Mouse (Mus musculus): ENCODE data around the gene Gm15155. TPM values are rescaled to one million over a fixed set of nuclear protein-coding genes. Genes with fewer than 3 reads are reported as not detected.

Gm15155 gene
- 0.44 and 0.67 TPM in 2 replicates for polyA plus RNA-seq (2014; fragmentation: Nextera tagmentation; extraction: Ambion mirVana)

- ATAC-seq (ENCODE audit: low read depth), result peak; percentile 47; the same call in 1 of the 2 replicates
- no peaks in the 10 kb centered on the region for H3K4me1 ChIP-seq (ENCODE audit: control insufficient read depth, insufficient read depth, low read length)
- H3K9ac ChIP-seq (replicated peaks; ENCODE audit: low read depth, low read length), result peak within 1 kb of the TSS; percentile 56
- 13% methylated on average over 18 of the region's 19 CpGs for WGBS
- H3K9me3 ChIP-seq (ENCODE audit: control insufficient read depth, low read length), result no peaks in the 10 kb centered on the region
- H3K36me3 ChIP-seq (ENCODE audit: control insufficient read depth, insufficient read depth, low read length), result no peaks in the 10 kb centered on the region
- no peak within 1 kb of the TSS for H3K27ac ChIP-seq (ENCODE audit: low read depth, low read length)
- peak within 1 kb of the TSS; percentile 46 for H3K4me3 ChIP-seq (ENCODE audit: low read depth, low read length)
- peak within 1 kb of the TSS; percentile 65 for H3K4me2 ChIP-seq (ENCODE audit: low read depth, low read length)
- no peaks in the 10 kb centered on the region for H3K27me3 ChIP-seq (ENCODE audit: control insufficient read depth, insufficient read depth, low read length)
Measured at GRCm38 (mm10) chrX:155624341-155624841, at the start of gene Gm15155. Gene Gm15155, plus strand, starts transcription at chrX:155624741.

DNA sequence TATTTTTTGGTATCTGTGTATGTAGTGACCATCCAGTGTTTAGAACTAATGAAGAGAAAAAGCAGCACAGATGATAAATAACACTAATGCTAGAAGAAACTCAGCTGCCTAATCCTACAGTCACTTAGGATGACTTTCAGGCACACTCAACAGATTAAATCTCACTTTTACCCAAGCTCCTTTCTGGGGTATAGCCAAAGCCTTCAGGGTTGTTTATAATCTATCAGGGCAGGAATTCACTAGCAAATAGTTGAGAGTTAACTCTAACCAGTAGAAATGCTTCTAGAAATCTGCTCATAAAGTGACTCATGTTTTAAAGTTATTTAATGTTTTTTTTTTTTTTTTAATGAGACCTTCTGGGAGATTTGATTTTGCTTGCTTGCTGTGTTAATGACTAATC, 44.8 kb upstream of the Gm15155 start:
- H3K9ac ChIP-seq (replicated peaks; ENCODE audit: low read depth, low read length), result no peak overlapping the region
- no peak overlapping the region for H3K4me2 ChIP-seq (ENCODE audit: low read depth, low read length)
- no peaks in the 10 kb centered on the region for H3K4me1 ChIP-seq (ENCODE audit: control insufficient read depth, insufficient read depth, low read length)
- ATAC-seq (ENCODE audit: low read depth), result no peak
- H3K9me3 ChIP-seq (ENCODE audit: control insufficient read depth, low read length), result no peaks in the 10 kb centered on the region
- H3K4me3 ChIP-seq (ENCODE audit: low read depth, low read length), result no peak overlapping the region
- no peaks in the 10 kb centered on the region for H3K27me3 ChIP-seq (ENCODE audit: control insufficient read depth, insufficient read depth, low read length)
- no peak overlapping the region for H3K27ac ChIP-seq (ENCODE audit: low read depth, low read length)
- H3K36me3 ChIP-seq (ENCODE audit: control insufficient read depth, insufficient read depth, low read length), result no peaks in the 10 kb centered on the region

GRCm38 (mm10) chrX:155584586-155584985, 40.0 kb upstream of the Gm15155 start:
- no peak for ATAC-seq (ENCODE audit: low read depth)
- Histone ChIP-seq H3K4me1 (ENCODE audit: control insufficient read depth, insufficient read depth, low read length) (no peaks in the 10 kb centered on the region), H3K9me3 (ENCODE audit: control insufficient read depth, low read length) (no peaks in the 10 kb centered on the region), H3K36me3 (ENCODE audit: control insufficient read depth, insufficient read depth, low read length) (no peaks in the 10 kb centered on the region), H3K4me3 (ENCODE audit: low read depth, low read length) (no peak overlapping the region), H3K27ac (ENCODE audit: low read depth, low read length) (no peak overlapping the region), H3K4me2 (ENCODE audit: low read depth, low read length) (no peak overlapping the region), H3K9ac (replicated peaks; ENCODE audit: low read depth, low read length) (no peak overlapping the region), H3K27me3 (ENCODE audit: control insufficient read depth, insufficient read depth, low read length) (no peaks in the 10 kb centered on the region)
- WGBS, result 90% methylated on average over 2 of the region's 2 CpGs

- H3K4me3 ChIP-seq (ENCODE audit: low read depth, low read length), result no peak overlapping the region
- H3K9ac ChIP-seq (replicated peaks; ENCODE audit: low read depth, low read length), result no peak overlapping the region
- no peaks in the 10 kb centered on the region for H3K27me3 ChIP-seq (ENCODE audit: control insufficient read depth, insufficient read depth, low read length)
- 71% methylated on average over 3 of the region's 3 CpGs for WGBS
- no peaks in the 10 kb centered on the region for H3K9me3 ChIP-seq (ENCODE audit: control insufficient read depth, low read length)
- H3K36me3 ChIP-seq (ENCODE audit: control insufficient read depth, insufficient read depth, low read length), result no peaks in the 10 kb centered on the region
- H3K27ac ChIP-seq (ENCODE audit: low read depth, low read length), result no peak overlapping the region
- no peaks in the 10 kb centered on the region for H3K4me1 ChIP-seq (ENCODE audit: control insufficient read depth, insufficient read depth, low read length)
- no peak for ATAC-seq (ENCODE audit: low read depth)
- H3K4me2 ChIP-seq (ENCODE audit: low read depth, low read length), result no peak overlapping the region
Measured at GRCm38 (mm10) chrX:155591490-155591889, 33.1 kb upstream of the Gm15155 start.

DNA sequence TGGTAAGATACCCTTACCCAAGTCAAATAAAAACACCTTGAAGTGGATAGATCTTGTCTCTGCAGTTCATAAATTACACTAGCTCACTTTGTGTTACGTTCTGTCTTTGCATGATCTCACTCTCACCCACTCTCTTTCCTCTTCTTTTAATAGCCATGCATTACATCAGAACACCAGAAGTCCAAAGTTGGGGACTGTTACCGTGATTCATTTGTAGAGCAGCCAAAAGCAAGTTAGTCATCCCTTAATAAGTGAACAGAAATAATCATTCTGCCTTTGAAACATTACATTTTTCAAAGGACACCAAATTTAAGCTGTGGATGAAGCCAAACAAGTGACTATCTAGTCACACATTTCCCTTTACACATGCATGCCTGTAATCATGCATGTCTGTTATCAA, 32.1 kb upstream of the Gm15155 start:
- Histone ChIP-seq H3K27me3 (ENCODE audit: control insufficient read depth, insufficient read depth, low read length) (no peaks in the 10 kb centered on the region), H3K36me3 (ENCODE audit: control insufficient read depth, insufficient read depth, low read length) (no peaks in the 10 kb centered on the region), H3K9ac (replicated peaks; ENCODE audit: low read depth, low read length) (no peak overlapping the region), H3K27ac (ENCODE audit: low read depth, low read length) (no peak overlapping the region), H3K4me3 (ENCODE audit: low read depth, low read length) (no peak overlapping the region), H3K9me3 (ENCODE audit: control insufficient read depth, low read length) (no peaks in the 10 kb centered on the region), H3K4me2 (ENCODE audit: low read depth, low read length) (no peak overlapping the region), H3K4me1 (ENCODE audit: control insufficient read depth, insufficient read depth, low read length) (no peaks in the 10 kb centered on the region)
- no peak for ATAC-seq (ENCODE audit: low read depth)
- 66% methylated on average over 2 of the region's 2 CpGs for WGBS

DNA sequence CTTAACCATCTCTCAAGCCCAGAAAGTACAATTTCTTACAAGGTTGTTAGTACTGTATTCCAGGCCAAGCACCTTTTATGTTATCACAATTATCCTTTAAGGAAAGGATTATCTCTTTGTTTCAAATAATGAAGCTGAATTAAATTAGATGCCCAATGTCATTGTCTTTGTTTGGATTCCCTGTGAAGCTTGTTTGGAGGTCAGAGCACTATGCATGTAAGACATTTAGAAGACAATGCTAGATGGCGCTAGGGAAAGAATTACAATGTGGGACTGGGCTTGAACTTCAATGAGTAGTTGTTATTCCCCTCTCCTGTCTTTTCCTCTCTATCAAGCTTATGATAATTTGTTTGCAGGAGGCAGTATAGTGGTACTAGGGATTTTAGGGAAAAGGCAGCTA, 29.9 kb upstream of the Gm15155 start:
- 38% methylated on average over 1 of the region's 1 CpGs for WGBS
- no peaks in the 10 kb centered on the region for H3K9me3 ChIP-seq (ENCODE audit: control insufficient read depth, low read length)
- no peaks in the 10 kb centered on the region for H3K36me3 ChIP-seq (ENCODE audit: control insufficient read depth, insufficient read depth, low read length)

DNA sequence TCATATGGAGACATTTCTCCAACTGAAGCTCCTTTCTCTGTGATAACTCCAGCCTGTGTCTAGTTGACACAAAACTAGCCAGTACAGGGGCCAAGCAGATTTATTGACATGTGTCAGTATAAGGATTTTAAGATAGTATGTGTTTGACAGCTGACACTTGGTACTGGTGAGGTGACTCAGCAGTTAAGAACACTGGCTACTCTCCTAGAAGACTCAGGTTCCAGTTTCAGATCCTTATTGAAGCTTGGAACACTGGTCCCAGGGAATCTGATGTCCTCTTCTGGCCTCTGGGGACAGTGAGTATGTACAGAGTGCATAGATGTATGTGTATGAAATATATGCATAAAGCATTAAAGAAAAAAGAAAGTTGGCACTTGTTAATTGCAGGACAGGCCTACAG, 28.2 kb upstream of the Gm15155 start:
- Histone ChIP-seq H3K4me1 (ENCODE audit: control insufficient read depth, insufficient read depth, low read length) (no peaks in the 10 kb centered on the region), H3K27me3 (ENCODE audit: control insufficient read depth, insufficient read depth, low read length) (no peaks in the 10 kb centered on the region), H3K9me3 (ENCODE audit: control insufficient read depth, low read length) (no peaks in the 10 kb centered on the region), H3K36me3 (ENCODE audit: control insufficient read depth, insufficient read depth, low read length) (no peaks in the 10 kb centered on the region), H3K27ac (ENCODE audit: low read depth, low read length) (no peak overlapping the region), H3K9ac (replicated peaks; ENCODE audit: low read depth, low read length) (no peak overlapping the region), H3K4me2 (ENCODE audit: low read depth, low read length) (no peak overlapping the region), H3K4me3 (ENCODE audit: low read depth, low read length) (no peak overlapping the region)
- no peak for ATAC-seq (ENCODE audit: low read depth)

More for the DNA sequence above, 29.9 kb upstream of the Gm15155 start:
- no peak for ATAC-seq (ENCODE audit: low read depth)
- Histone ChIP-seq H3K4me3 (ENCODE audit: low read depth, low read length) (no peak overlapping the region), H3K9ac (replicated peaks; ENCODE audit: low read depth, low read length) (no peak overlapping the region), H3K4me2 (ENCODE audit: low read depth, low read length) (no peak overlapping the region), H3K27me3 (ENCODE audit: control insufficient read depth, insufficient read depth, low read length) (no peaks in the 10 kb centered on the region), H3K27ac (ENCODE audit: low read depth, low read length) (no peak overlapping the region), H3K4me1 (ENCODE audit: control insufficient read depth, insufficient read depth, low read length) (no peaks in the 10 kb centered on the region)

DNA sequence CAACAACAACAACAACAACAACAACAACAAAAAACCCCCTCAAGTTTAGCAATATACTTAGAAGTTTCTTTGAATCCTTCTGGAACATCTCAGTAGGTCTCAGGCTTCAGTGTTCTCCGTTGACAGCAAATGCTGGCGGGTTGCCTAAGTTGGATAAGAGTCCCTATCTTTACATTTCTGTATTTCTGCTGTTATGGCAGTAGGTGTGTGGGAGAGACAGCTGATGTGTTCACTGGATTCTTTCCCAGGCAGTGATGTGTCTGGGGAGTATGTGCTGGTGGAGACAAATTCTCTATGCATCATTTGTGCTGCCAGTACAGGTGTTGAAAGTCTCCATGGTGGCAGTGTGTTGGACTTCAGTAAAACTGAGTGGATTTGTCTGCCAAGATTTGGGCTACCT, 23.3 kb upstream of the Gm15155 start:
- no peak overlapping the region for H3K9ac ChIP-seq (replicated peaks; ENCODE audit: low read depth, low read length)
- no peaks in the 10 kb centered on the region for H3K4me1 ChIP-seq (ENCODE audit: control insufficient read depth, insufficient read depth, low read length)
- H3K27ac ChIP-seq (ENCODE audit: low read depth, low read length), result no peak overlapping the region
- H3K36me3 ChIP-seq (ENCODE audit: control insufficient read depth, insufficient read depth, low read length), result no peaks in the 10 kb centered on the region
- no peaks in the 10 kb centered on the region for H3K9me3 ChIP-seq (ENCODE audit: control insufficient read depth, low read length)
- no peak for ATAC-seq (ENCODE audit: low read depth)
- WGBS, result 89% methylated on average over 2 of the region's 2 CpGs
- H3K4me3 ChIP-seq (ENCODE audit: low read depth, low read length), result no peak overlapping the region
- H3K4me2 ChIP-seq (ENCODE audit: low read depth, low read length), result no peak overlapping the region
- H3K27me3 ChIP-seq (ENCODE audit: control insufficient read depth, insufficient read depth, low read length), result no peaks in the 10 kb centered on the region

DNA sequence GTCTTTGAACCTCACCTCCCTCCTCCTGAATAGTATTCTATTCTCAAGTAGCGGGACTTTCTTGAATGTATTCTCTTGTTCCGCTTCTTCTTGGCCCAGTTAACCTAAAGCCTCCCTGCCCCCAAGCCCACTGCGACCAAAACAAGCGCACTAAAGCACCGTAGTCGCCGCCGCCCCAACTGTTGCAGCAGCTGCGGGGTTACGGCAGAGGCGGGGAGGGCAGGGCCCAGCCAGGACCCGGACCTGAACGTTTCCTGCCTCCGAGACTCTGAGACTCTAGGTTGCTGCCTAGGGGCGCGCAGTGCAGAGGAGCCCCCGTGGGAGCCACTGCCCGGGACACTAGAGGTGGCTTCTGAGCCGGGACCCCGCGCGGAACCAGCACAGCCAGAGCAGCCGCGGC, 2.0 kb upstream of the Gm15155 start:
- no peaks in the 10 kb centered on the region for H3K4me1 ChIP-seq (ENCODE audit: control insufficient read depth, insufficient read depth, low read length)
- H3K9me3 ChIP-seq (ENCODE audit: control insufficient read depth, low read length), result no peaks in the 10 kb centered on the region
- no peaks in the 10 kb centered on the region for H3K27me3 ChIP-seq (ENCODE audit: control insufficient read depth, insufficient read depth, low read length)
- no peaks in the 10 kb centered on the region for H3K36me3 ChIP-seq (ENCODE audit: control insufficient read depth, insufficient read depth, low read length)
- WGBS, result 8% methylated on average over 22 of the region's 24 CpGs
- peak overlapping the region; percentile 65 for H3K4me2 ChIP-seq (ENCODE audit: low read depth, low read length)
- H3K9ac ChIP-seq (replicated peaks; ENCODE audit: low read depth, low read length), result peak overlapping the region; percentile 56
- H3K4me3 ChIP-seq (ENCODE audit: low read depth, low read length), result peak overlapping the region; percentile 46
- peak; percentile 13; the same call in 1 of the 2 replicates for ATAC-seq (ENCODE audit: low read depth)
- peak overlapping the region; percentile 39; the same call in 1 of the 2 replicates for H3K27ac ChIP-seq (ENCODE audit: low read depth, low read length)

Data from neural tube, embryonic 14.5 days (tissue).